Mouse (Mus musculus): Measurements from ENCODE around the gene Cyb5r2. TPM values are rescaled to one million over a fixed set of nuclear protein-coding genes. Genes with fewer than 3 reads are reported as not detected.

Cyb5r2 gene
- polyA plus RNA-seq, 1 experiment from 2014 or later: 1.1 TPM

DNA sequence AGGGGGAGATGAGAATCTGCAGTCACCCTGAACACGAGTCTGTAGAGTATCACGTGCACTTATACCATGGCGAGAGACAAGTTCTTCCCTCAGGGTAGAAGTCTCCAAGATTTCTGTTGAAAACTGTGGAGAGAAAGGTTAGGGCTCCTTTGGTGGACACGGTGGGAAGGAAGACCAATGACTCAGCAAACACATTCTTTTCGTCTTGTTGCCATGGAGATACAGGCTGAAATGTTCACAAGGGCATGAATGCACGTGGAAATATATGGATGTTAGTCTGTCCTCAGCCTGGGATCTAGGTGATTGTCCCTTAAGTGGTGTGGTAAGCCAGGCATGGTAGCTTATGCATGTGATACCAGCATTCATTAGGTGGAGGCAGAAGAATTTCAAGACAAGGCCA is 13.0 kb upstream of the Cyb5r2 start:
- H3K36me3 ChIP-seq (ENCODE audit: control insufficient read depth, insufficient read depth, low read length): no peaks in the 10 kb centered on the region
- no peak overlapping the region for H3K4me3 ChIP-seq (ENCODE audit: control insufficient read depth in 1 of 2, insufficient read depth in 1 of 2, low read depth in 1 of 2, low read length in 2 of 2)
- no peak overlapping the region for H3K4me2 ChIP-seq (ENCODE audit: low read length)
- ATAC-seq (ENCODE audit: insufficient number of reproducible peaks, insufficient read depth, low FRiP score, low read depth): no peak
- no peak overlapping the region for H3K27ac ChIP-seq (replicated peaks in 1 of 2; ENCODE audit: control insufficient read depth in 1 of 2, insufficient read depth in 1 of 2, low read depth in 2 of 2, low read length in 2 of 2)
- no peaks in the 10 kb centered on the region for H3K9me3 ChIP-seq (ENCODE audit: control insufficient read depth, low read length)
- H3K4me1 ChIP-seq (ENCODE audit: control insufficient read depth in 2 of 2, insufficient read depth in 2 of 2, low read length in 2 of 2): no peaks in the 10 kb centered on the region
- 55% methylated on average over 6 of the region's 6 CpGs for WGBS
- H3K9ac ChIP-seq (ENCODE audit: low read length): no peak overlapping the region
- no peaks in the 10 kb centered on the region for H3K27me3 ChIP-seq (ENCODE audit: control insufficient read depth, insufficient read depth, low read length)

DNA sequence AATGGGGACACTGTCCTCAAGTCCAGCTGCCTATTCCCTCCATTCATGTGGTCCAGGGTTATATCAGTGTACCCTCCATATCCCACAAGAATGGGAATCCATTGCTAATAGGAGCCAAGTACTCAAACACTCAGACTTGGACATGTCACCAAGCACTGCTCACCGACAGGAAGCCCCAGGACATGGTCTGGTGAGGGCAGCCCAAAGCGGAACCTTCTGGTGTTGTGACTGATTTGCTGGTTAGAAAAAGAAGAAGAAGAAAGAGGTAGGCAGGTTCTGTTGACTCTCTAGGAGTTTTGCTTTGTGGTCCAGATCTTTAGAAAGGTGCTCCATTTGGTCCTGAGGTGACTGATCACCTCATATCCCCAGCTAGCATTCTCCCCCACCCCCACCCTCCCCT is 1.1 kb downstream of the Cyb5r2 start:
- no peak for ATAC-seq (ENCODE audit: insufficient number of reproducible peaks, insufficient read depth, low FRiP score, low read depth)
- no peaks in the 10 kb centered on the region for H3K9me3 ChIP-seq (ENCODE audit: control insufficient read depth, low read length)
- WGBS: 73% methylated on average over 2 of the region's 2 CpGs
- no peaks in the 10 kb centered on the region for H3K27me3 ChIP-seq (ENCODE audit: control insufficient read depth, insufficient read depth, low read length)
- no peak overlapping the region for H3K27ac ChIP-seq (replicated peaks in 1 of 2; ENCODE audit: control insufficient read depth in 1 of 2, insufficient read depth in 1 of 2, low read depth in 2 of 2, low read length in 2 of 2)
- H3K4me2 ChIP-seq (ENCODE audit: low read length): no peak overlapping the region
- H3K9ac ChIP-seq (ENCODE audit: low read length): no peak overlapping the region
- no peak overlapping the region for H3K4me3 ChIP-seq (ENCODE audit: control insufficient read depth in 1 of 2, insufficient read depth in 1 of 2, low read depth in 1 of 2, low read length in 2 of 2)
- no peaks in the 10 kb centered on the region for H3K36me3 ChIP-seq (ENCODE audit: control insufficient read depth, insufficient read depth, low read length)
- peaks cover 11% of the 10 kb centered on the region in 2 experiments; a peak in 3 of 4 replicates for H3K4me1 ChIP-seq (ENCODE audit: control insufficient read depth in 2 of 2, insufficient read depth in 2 of 2, low read length in 2 of 2)

DNA sequence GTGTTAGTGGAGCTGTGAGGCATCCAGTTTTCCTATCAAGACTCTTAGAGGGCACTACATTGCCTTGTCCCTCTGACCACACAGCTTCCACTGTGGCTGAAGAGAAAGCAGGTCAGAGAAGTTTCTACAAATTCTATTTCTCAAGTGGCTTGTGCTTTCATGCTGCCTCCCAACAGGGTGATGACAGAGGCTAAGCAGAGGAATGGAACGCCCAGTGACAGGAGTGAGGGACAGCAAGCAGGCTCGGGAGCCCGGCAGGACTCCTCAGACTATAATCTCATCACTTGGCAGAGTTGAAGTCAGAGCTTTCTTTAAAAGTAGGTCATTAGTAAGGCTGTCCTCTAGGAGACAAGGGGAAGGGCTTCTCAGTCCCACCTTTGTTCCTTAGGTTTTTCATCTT is 1.9 kb downstream of the Cyb5r2 start:
- Histone ChIP-seq H3K4me2 (ENCODE audit: low read length) (peak overlapping the region; percentile 39; the same call in 1 of the 2 replicates), H3K9me3 (ENCODE audit: control insufficient read depth, low read length) (no peaks in the 10 kb centered on the region), H3K4me3 (ENCODE audit: control insufficient read depth in 1 of 2, insufficient read depth in 1 of 2, low read depth in 1 of 2, low read length in 2 of 2) (no peak overlapping the region), H3K27me3 (ENCODE audit: control insufficient read depth, insufficient read depth, low read length) (no peaks in the 10 kb centered on the region), H3K27ac (replicated peaks in 1 of 2; ENCODE audit: control insufficient read depth in 1 of 2, insufficient read depth in 1 of 2, low read depth in 2 of 2, low read length in 2 of 2) (no peak overlapping the region), H3K4me1 (ENCODE audit: control insufficient read depth in 2 of 2, insufficient read depth in 2 of 2, low read length in 2 of 2) (peaks cover 11% of the 10 kb centered on the region in 2 experiments; a peak in 3 of 4 replicates), H3K36me3 (ENCODE audit: control insufficient read depth, insufficient read depth, low read length) (no peaks in the 10 kb centered on the region), H3K9ac (ENCODE audit: low read length) (no peak overlapping the region)
- 7% methylated on average over 3 of the region's 3 CpGs for WGBS
- ATAC-seq (ENCODE audit: insufficient number of reproducible peaks, insufficient read depth, low FRiP score, low read depth): peak; percentile 66

DNA sequence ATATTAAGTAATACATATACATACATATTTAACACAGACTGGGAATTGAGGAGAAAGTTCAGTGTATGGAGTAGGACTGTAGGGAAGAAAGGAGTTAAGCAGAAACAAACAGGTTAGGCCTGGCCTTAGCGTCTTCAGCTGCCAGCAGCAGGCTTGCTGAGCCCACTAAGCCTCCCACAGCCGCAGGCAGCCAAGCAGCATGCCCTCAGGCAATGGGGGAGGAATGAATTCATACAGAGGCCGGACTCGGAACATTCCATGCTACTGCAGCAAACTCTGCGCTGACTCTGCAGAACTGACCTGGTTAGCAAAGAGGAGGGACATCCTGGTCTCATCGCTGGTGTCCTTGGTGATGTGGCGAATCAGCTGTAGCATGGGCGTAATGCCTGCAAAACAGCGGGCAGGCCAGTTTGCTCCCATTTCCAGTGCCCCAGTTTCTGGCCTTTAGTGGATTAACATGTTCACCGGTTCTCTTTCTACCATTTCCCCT is 5.8 kb downstream of the Cyb5r2 start:
- no peak overlapping the region for H3K27ac ChIP-seq (replicated peaks in 1 of 2; ENCODE audit: control insufficient read depth in 1 of 2, insufficient read depth in 1 of 2, low read depth in 2 of 2, low read length in 2 of 2)

DNA sequence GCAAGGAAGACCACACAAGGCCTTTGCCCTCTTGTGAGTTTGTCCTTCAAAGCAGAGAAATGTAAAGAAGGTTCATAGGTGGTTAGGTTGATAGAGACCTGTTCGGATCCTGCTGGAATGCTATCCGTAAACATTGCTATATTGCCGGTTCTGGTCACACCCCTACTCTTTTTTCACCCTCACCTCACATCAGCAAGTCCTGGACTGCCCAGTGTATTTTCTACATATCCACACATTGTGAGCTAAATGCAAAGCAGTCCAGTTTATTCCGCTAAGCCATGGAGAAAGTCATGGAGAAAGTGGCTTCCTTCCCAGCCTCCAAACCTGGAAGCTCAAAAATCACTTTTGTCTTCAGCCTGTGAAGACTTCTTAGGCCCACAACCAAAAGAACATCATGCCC is 8.1 kb downstream of the Cyb5r2 start:
- no peak overlapping the region for H3K27ac ChIP-seq (replicated peaks in 1 of 2; ENCODE audit: control insufficient read depth in 1 of 2, insufficient read depth in 1 of 2, low read depth in 2 of 2, low read length in 2 of 2)
- 84% methylated on average over 4 of the region's 4 CpGs for WGBS
- H3K27me3 ChIP-seq (ENCODE audit: control insufficient read depth, insufficient read depth, low read length): no peaks in the 10 kb centered on the region
- H3K4me2 ChIP-seq (ENCODE audit: low read length): no peak overlapping the region
- H3K4me3 ChIP-seq (ENCODE audit: control insufficient read depth in 1 of 2, insufficient read depth in 1 of 2, low read depth in 1 of 2, low read length in 2 of 2): no peak overlapping the region
- H3K36me3 ChIP-seq (ENCODE audit: control insufficient read depth, insufficient read depth, low read length): peaks cover 10% of the 10 kb centered on the region; the same call in 1 of the 2 replicates
- no peaks in the 10 kb centered on the region for H3K4me1 ChIP-seq (ENCODE audit: control insufficient read depth in 2 of 2, insufficient read depth in 2 of 2, low read length in 2 of 2)
- H3K9me3 ChIP-seq (ENCODE audit: control insufficient read depth, low read length): no peaks in the 10 kb centered on the region
- ATAC-seq (ENCODE audit: insufficient number of reproducible peaks, insufficient read depth, low FRiP score, low read depth): no peak
- no peak overlapping the region for H3K9ac ChIP-seq (ENCODE audit: low read length)

More for the DNA sequence above, 5.8 kb downstream of the Cyb5r2 start:
- no peaks in the 10 kb centered on the region for H3K36me3 ChIP-seq (ENCODE audit: control insufficient read depth, insufficient read depth, low read length)
- H3K4me2 ChIP-seq (ENCODE audit: low read length): no peak overlapping the region
- 75% methylated on average over 10 of the region's 10 CpGs for WGBS
- peaks cover 3 to 5% of the 10 kb centered on the region in 2 experiments; a peak in 2 of 4 replicates for H3K4me1 ChIP-seq (ENCODE audit: control insufficient read depth in 2 of 2, insufficient read depth in 2 of 2, low read length in 2 of 2)
- no peaks in the 10 kb centered on the region for H3K27me3 ChIP-seq (ENCODE audit: control insufficient read depth, insufficient read depth, low read length)
- H3K9me3 ChIP-seq (ENCODE audit: control insufficient read depth, low read length): no peaks in the 10 kb centered on the region
- H3K9ac ChIP-seq (ENCODE audit: low read length): no peak overlapping the region
- no peak overlapping the region for H3K4me3 ChIP-seq (ENCODE audit: control insufficient read depth in 1 of 2, insufficient read depth in 1 of 2, low read depth in 1 of 2, low read length in 2 of 2)
- ATAC-seq (ENCODE audit: insufficient number of reproducible peaks, insufficient read depth, low FRiP score, low read depth): no peak

DNA sequence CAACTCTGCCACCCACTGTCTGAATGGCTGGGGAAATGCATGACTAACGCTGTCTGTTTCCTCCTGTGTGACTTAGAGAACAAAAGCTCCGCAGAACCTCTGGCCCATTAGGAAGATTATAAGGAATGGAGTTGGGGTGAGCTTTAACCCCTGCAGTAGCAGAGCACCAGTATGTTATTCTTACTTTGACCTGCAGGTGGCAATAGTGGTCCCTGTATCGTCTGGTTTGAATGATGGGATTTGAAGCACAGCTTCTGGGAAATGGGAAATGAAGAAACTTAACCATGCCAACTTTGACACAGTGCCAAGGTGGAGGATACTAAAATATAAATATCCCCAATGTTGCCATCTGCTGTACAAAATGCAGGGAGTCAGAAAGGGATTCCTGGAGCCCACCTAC is 8.6 kb downstream of the Cyb5r2 start:
- no peak for ATAC-seq (ENCODE audit: insufficient number of reproducible peaks, insufficient read depth, low FRiP score, low read depth)
- Histone ChIP-seq H3K36me3 (ENCODE audit: control insufficient read depth, insufficient read depth, low read length) (peaks cover 14% of the 10 kb centered on the region), H3K4me3 (ENCODE audit: control insufficient read depth in 1 of 2, insufficient read depth in 1 of 2, low read depth in 1 of 2, low read length in 2 of 2) (no peak overlapping the region), H3K27ac (replicated peaks in 1 of 2; ENCODE audit: control insufficient read depth in 1 of 2, insufficient read depth in 1 of 2, low read depth in 2 of 2, low read length in 2 of 2) (no peak overlapping the region), H3K27me3 (ENCODE audit: control insufficient read depth, insufficient read depth, low read length) (no peaks in the 10 kb centered on the region), H3K9me3 (ENCODE audit: control insufficient read depth, low read length) (no peaks in the 10 kb centered on the region), H3K9ac (ENCODE audit: low read length) (no peak overlapping the region), H3K4me1 (ENCODE audit: control insufficient read depth in 2 of 2, insufficient read depth in 2 of 2, low read length in 2 of 2) (no peaks in the 10 kb centered on the region), H3K4me2 (ENCODE audit: low read length) (no peak overlapping the region)
- 8% methylated on average over 3 of the region's 3 CpGs for WGBS

DNA sequence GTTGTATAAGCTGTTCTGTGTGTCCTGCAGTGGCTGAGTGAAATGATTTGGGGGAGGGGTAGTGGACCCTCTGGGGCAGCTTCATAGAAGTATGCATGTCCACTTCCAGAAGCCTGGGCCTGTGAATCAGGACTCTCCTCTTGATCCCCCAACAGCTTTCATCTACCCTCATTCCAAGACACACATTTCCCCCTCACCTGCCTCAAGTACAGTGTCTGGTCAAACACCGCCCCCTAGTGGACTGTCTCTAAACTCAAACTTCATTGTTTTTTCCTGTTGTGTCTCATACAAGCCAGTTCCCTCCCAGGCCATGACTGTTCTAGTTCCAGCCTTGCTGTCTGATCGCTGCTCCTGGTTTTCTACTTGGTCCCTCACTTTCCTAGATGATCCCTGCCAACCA is 9.9 kb downstream of the Cyb5r2 start:
- 12% methylated on average over 2 of the region's 2 CpGs for WGBS
- Histone ChIP-seq H3K4me2 (ENCODE audit: low read length) (no peak overlapping the region), H3K36me3 (ENCODE audit: control insufficient read depth, insufficient read depth, low read length) (peaks cover 27% of the 10 kb centered on the region), H3K9ac (ENCODE audit: low read length) (no peak overlapping the region), H3K4me3 (ENCODE audit: control insufficient read depth in 1 of 2, insufficient read depth in 1 of 2, low read depth in 1 of 2, low read length in 2 of 2) (no peak overlapping the region), H3K27me3 (ENCODE audit: control insufficient read depth, insufficient read depth, low read length) (no peaks in the 10 kb centered on the region), H3K4me1 (ENCODE audit: control insufficient read depth in 2 of 2, insufficient read depth in 2 of 2, low read length in 2 of 2) (no peaks in the 10 kb centered on the region), H3K9me3 (ENCODE audit: control insufficient read depth, low read length) (no peaks in the 10 kb centered on the region), H3K27ac (replicated peaks in 1 of 2; ENCODE audit: control insufficient read depth in 1 of 2, insufficient read depth in 1 of 2, low read depth in 2 of 2, low read length in 2 of 2) (no peak overlapping the region)
- no peak for ATAC-seq (ENCODE audit: insufficient number of reproducible peaks, insufficient read depth, low FRiP score, low read depth)

DNA sequence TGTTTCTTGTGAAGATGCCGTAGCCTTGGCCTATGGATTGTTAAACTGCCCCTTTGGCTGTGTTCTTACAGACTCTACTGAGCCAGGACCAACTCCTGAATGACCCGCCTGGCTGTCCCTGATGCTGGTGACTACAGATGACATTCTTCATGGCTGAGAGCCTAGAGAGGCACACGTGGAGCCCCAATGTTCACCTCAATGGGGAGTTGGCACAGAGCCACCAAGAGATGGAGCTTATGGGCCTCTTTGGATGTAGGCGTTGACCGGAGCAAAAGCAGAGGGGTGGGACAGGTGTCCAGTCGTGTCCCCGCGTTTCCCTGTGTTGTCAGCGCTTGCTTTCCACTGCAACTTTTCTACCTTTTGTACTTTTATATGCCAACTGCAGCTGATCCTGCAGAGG is 10.4 kb downstream of the Cyb5r2 start:
- 80% methylated on average over 9 of the region's 9 CpGs for WGBS
- Histone ChIP-seq H3K27ac (replicated peaks in 1 of 2; ENCODE audit: control insufficient read depth in 1 of 2, insufficient read depth in 1 of 2, low read depth in 2 of 2, low read length in 2 of 2) (no peak overlapping the region), H3K27me3 (ENCODE audit: control insufficient read depth, insufficient read depth, low read length) (no peaks in the 10 kb centered on the region), H3K9me3 (ENCODE audit: control insufficient read depth, low read length) (no peaks in the 10 kb centered on the region), H3K9ac (ENCODE audit: low read length) (no peak overlapping the region), H3K4me3 (ENCODE audit: control insufficient read depth in 1 of 2, insufficient read depth in 1 of 2, low read depth in 1 of 2, low read length in 2 of 2) (no peak overlapping the region), H3K4me1 (ENCODE audit: control insufficient read depth in 2 of 2, insufficient read depth in 2 of 2, low read length in 2 of 2) (no peaks in the 10 kb centered on the region), H3K4me2 (ENCODE audit: low read length) (no peak overlapping the region), H3K36me3 (ENCODE audit: control insufficient read depth, insufficient read depth, low read length) (peaks cover 28% of the 10 kb centered on the region)
- no peak for ATAC-seq (ENCODE audit: insufficient number of reproducible peaks, insufficient read depth, low FRiP score, low read depth)

All from heart, embryonic 14.5 days (tissue).